Mouse (Mus musculus) urinary bladder, postnatal 10 days (tissue): ENCODE data around the gene Dapk2.

Experiments
- DNase-seq: peaks from one replicate; pipeline ENCODE4 v3.0.0; 2022; ENCODE audit warnings: low spot score

Dapk2 gene

GRCm38 (mm10) chr9:66144248-66144647 is 13.8 kb upstream of the Dapk2 start:
- no peak for DNase-seq

GRCm38 (mm10) chr9:66146141-66146540 is 11.9 kb upstream of the Dapk2 start:
- no peak for DNase-seq

GRCm38 (mm10) chr9:66152011-66152410 is 6.0 kb upstream of the Dapk2 start:
- no peak for DNase-seq

GRCm38 (mm10) chr9:66153594-66153993 is 4.4 kb upstream of the Dapk2 start:
- DNase-seq = no peak

- no peak for DNase-seq
These were observed 4.0 kb upstream of the Dapk2 start for GRCm38 (mm10) chr9:66154013-66154412.

- no peak for DNase-seq
These were observed 2.5 kb upstream of the Dapk2 start for GRCm38 (mm10) chr9:66155534-66155933.

GRCm38 (mm10) chr9:66158885-66159430 is 935 bp downstream of the Dapk2 start:
- DNase-seq = no peak

GRCm38 (mm10) chr9:66160155-66160554 is 2.1 kb downstream of the Dapk2 start:
- DNase-seq = no peak

GRCm38 (mm10) chr9:66162995-66163394 is 5.0 kb downstream of the Dapk2 start:
- DNase-seq = no peak

- no peak for DNase-seq
These were observed 9.2 kb downstream of the Dapk2 start for GRCm38 (mm10) chr9:66167222-66167621.

GRCm38 (mm10) chr9:66168233-66168632 is 10.2 kb downstream of the Dapk2 start:
- no peak for DNase-seq

GRCm38 (mm10) chr9:66170506-66170905 is 12.5 kb downstream of the Dapk2 start:
- DNase-seq = no peak

GRCm38 (mm10) chr9:66171275-66171921 is 13.4 kb downstream of the Dapk2 start:
- DNase-seq = no peak

GRCm38 (mm10) chr9:66173316-66173855 is 15.4 kb downstream of the Dapk2 start:
- DNase-seq = no peak

GRCm38 (mm10) chr9:66174985-66175384 is 17.0 kb downstream of the Dapk2 start:
- DNase-seq = no peak

- DNase-seq = no peak
These were observed 20.0 kb downstream of the Dapk2 start for GRCm38 (mm10) chr9:66177975-66178374.

GRCm38 (mm10) chr9:66179795-66180194 is 21.8 kb downstream of the Dapk2 start:
- DNase-seq = no peak

- no peak for DNase-seq
These were observed 23.3 kb downstream of the Dapk2 start for GRCm38 (mm10) chr9:66181126-66181825.

GRCm38 (mm10) chr9:66181826-66182678 is 24.0 kb downstream of the Dapk2 start:
- DNase-seq = no peak

GRCm38 (mm10) chr9:66182679-66182993 is 24.6 kb downstream of the Dapk2 start:
- DNase-seq = no peak

GRCm38 (mm10) chr9:66183023-66183422 is 25.0 kb downstream of the Dapk2 start:
- DNase-seq = no peak

GRCm38 (mm10) chr9:66184572-66184971 is 26.5 kb downstream of the Dapk2 start:
- no peak for DNase-seq
